Mouse (Mus musculus) olfactory bulb, adult 2 months (tissue): Measurements from ENCODE around the gene Hapln2.

Experiments
- CTCF ChIP-seq: fragments of 200-500 bp; IDR thresholded peaks from 2 replicates; pipeline ENCODE4 v1.5.1; 2012; ENCODE audit warnings: low read depth, mild to moderate bottlenecking, low read length, moderate library complexity; ENCODE audit not compliant: insufficient read depth
- POLR2A ChIP-seq: fragments of 200-500 bp; IDR thresholded peaks from 2 replicates; pipeline ENCODE4 v1.6.1; 2012; ENCODE audit warnings: mild to moderate bottlenecking, low read depth, low read length, moderate library complexity; ENCODE audit not compliant: insufficient read depth

DNA sequence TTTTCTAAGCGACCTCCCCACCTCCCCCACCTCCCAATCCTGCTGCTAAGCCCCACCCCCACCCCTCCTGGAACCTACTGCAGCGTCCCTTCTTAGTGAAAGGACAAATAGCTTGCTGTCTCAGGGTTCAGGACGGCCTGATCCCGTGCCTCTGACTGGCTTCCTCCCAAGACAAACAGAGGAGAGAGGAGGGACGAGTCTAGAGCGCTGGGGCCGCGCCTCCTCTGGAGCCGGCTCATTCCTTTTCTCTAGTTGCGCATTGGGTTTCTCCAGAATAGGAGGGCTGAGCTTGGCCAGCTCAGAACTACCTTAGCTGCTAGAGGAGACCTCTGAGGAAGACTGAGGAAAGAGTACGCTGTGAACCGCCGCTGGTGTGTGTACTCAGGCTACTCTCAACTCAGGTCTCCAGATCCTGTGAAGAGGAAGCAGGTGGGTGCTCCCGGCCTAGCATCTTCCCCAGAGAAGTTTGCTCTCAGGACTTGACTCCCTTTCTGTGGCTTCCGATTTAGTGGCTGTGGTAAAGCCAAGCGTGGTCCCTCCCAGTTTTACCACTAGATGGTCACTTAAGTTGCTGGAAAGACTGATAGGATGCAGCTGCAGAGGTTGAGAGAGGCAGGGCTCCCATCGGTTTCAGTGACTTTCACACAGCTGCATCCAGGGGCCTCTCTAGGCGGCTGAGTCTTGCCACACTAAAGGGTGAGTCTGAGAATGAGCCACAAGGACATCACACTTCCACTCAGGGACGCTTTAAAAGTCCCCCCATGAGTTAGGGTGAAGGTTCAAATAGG is 3.4 kb upstream of the Hapln2 start:
- no peak for TF ChIP-seq CTCF
- TF ChIP-seq POLR2A: no peak
